Mouse (Mus musculus) ovary, postnatal 10 days (tissue): ENCODE measurements around the gene Slc29a3.
"Not testable (repeated sequence)": the region's sequence is repeated elsewhere in the genome, so short reads cannot be mapped to it uniquely, and the experiment has no call there.

ENCODE experiments used
- DNase-seq: peaks from one replicate; pipeline ENCODE4 v3.0.0; 2022; ENCODE audit warnings: low spot score

Gene Slc29a3

GRCm38 (mm10) chr10:60726896-60727295 lies 25.7 kb downstream of the Slc29a3 start:
- no peak for DNase-seq

- no peak for DNase-seq
These were observed 28.1 kb downstream of the Slc29a3 start for GRCm38 (mm10) chr10:60724496-60724895.

- no peak for DNase-seq
These were observed 29.2 kb downstream of the Slc29a3 start for GRCm38 (mm10) chr10:60723345-60723744.

- DNase-seq: no peak
These were observed 31.0 kb downstream of the Slc29a3 start for GRCm38 (mm10) chr10:60721640-60722039.

- DNase-seq: no peak
These were observed 32.1 kb downstream of the Slc29a3 start for GRCm38 (mm10) chr10:60720461-60720860.

GRCm38 (mm10) chr10:60718491-60718890 lies 34.1 kb downstream of the Slc29a3 start:
- no peak for DNase-seq

- no peak for DNase-seq
These were observed 36.1 kb downstream of the Slc29a3 start for GRCm38 (mm10) chr10:60716449-60716848.

GRCm38 (mm10) chr10:60712299-60712698 lies 40.3 kb downstream of the Slc29a3 start:
- not testable (repeated sequence) for DNase-seq

- no peak for DNase-seq
These were observed 43.8 kb downstream of the Slc29a3 start for GRCm38 (mm10) chr10:60708837-60709236.

GRCm38 (mm10) chr10:60706268-60706667 lies 46.3 kb downstream of the Slc29a3 start:
- no peak for DNase-seq

GRCm38 (mm10) chr10:60705134-60705533 lies 47.5 kb downstream of the Slc29a3 start:
- no peak for DNase-seq

- no peak for DNase-seq
These were observed 54.8 kb downstream of the Slc29a3 start for GRCm38 (mm10) chr10:60697775-60698174.

- DNase-seq: no peak
These were observed 55.6 kb downstream of the Slc29a3 start for GRCm38 (mm10) chr10:60696975-60697374.

- DNase-seq: no peak
These were observed 56.2 kb downstream of the Slc29a3 start, which contains the start of gene Cdh23 for GRCm38 (mm10) chr10:60696390-60696789. TSS of gene Cdh23 (minus strand) at chr10:60696490.

- DNase-seq: no peak
These were observed 60.8 kb downstream of the Slc29a3 start for GRCm38 (mm10) chr10:60691671-60692390.

- no peak for DNase-seq
These were observed 61.6 kb downstream of the Slc29a3 start for GRCm38 (mm10) chr10:60690960-60691359.

GRCm38 (mm10) chr10:60689396-60689795 lies 63.2 kb downstream of the Slc29a3 start:
- DNase-seq: no peak

GRCm38 (mm10) chr10:60687011-60687776 lies 65.4 kb downstream of the Slc29a3 start:
- peak; percentile 33 for DNase-seq

- DNase-seq: no peak
These were observed 66.0 kb downstream of the Slc29a3 start for GRCm38 (mm10) chr10:60686641-60686975.

- DNase-seq: no peak
These were observed 66.6 kb downstream of the Slc29a3 start for GRCm38 (mm10) chr10:60685764-60686640.

- DNase-seq: no peak
These were observed 73.7 kb downstream of the Slc29a3 start for GRCm38 (mm10) chr10:60678926-60679325.

GRCm38 (mm10) chr10:60677319-60677718 lies 75.3 kb downstream of the Slc29a3 start:
- DNase-seq: no peak
